Mouse (Mus musculus): ENCODE results near the gene Drd3.

- TF ChIP-seq CTCF (IDR thresholded peaks at IDR 0.05; ENCODE audit: low read depth, low read length) (no peak), POLR2A (IDR thresholded peaks at IDR 0.05; ENCODE audit: extremely low read depth, insufficient read depth, low read length) (no peak)
Measured at GRCm38 (mm10) chr16:43831957-43832356, 78.1 kb downstream of the Drd3 start.

Data from liver, adult 2 months (tissue).